Mouse (Mus musculus) common myeloid progenitor, adult 5-6 weeks (primary cell): ENCODE measurements around the gene Cldn17. TPM values are rescaled to one million over a fixed set of nuclear protein-coding genes. Genes with fewer than 3 reads are reported as not detected.

Experiments used
- ATAC-seq: replicated peaks from 2 replicates; pipeline ENCODE4 v1.8.0; 2016; ENCODE audit warnings: low read depth, mild to moderate bottlenecking, moderate TSS enrichment, inconsistent platforms; ENCODE audit not compliant: poor library complexity, severe bottlenecking
- total RNA-seq: library from RNA; stranded (forward); fragments of 200-1000, 187-1606 nt; gene quantifications from 2 replicates; pipeline ENCODE4 v1.2.3, GENCODE M21; 2017

Gene Cldn17
- total RNA-seq, result not detected in 2 replicates

GRCm38 (mm10) chr16:88506878-88507277 is at the start of gene Cldn17:
TSS of gene Cldn17 (minus strand) at chr16:88506978.
- ATAC-seq, result no peak

GRCm38 (mm10) chr16:88542488-88542887 is 35.7 kb upstream of the Cldn17 start:
- ATAC-seq, result no peak

GRCm38 (mm10) chr16:88539841-88540487 is 33.2 kb upstream of the Cldn17 start:
- ATAC-seq, result no peak

- no peak for ATAC-seq
These were observed 4.6 kb upstream of the Cldn17 start for GRCm38 (mm10) chr16:88511348-88511747.

GRCm38 (mm10) chr16:88508150-88508549 is 1.4 kb upstream of the Cldn17 start:
- ATAC-seq, result no peak

GRCm38 (mm10) chr16:88506338-88506737 is 440 bp downstream of the Cldn17 start:
- no peak for ATAC-seq

GRCm38 (mm10) chr16:88488096-88488495 is 18.7 kb downstream of the Cldn17 start:
- ATAC-seq, result no peak

- ATAC-seq, result no peak
These were observed 26.6 kb downstream of the Cldn17 start for GRCm38 (mm10) chr16:88480011-88480774.

GRCm38 (mm10) chr16:88463235-88463634 is 43.5 kb downstream of the Cldn17 start:
- no peak for ATAC-seq

Other genes with a start within 250 kb of the Cldn17 start
- not detected in 2 replicates for gene Grik1, start 216.7 kb downstream of the Cldn17 start, total RNA-seq
- not detected in 2 replicates for gene Cldn8, start 56.2 kb upstream of the Cldn17 start, total RNA-seq
- gene Krtap24-1, start 105.3 kb upstream of the Cldn17 start, total RNA-seq, result not detected in 2 replicates
- not detected in 2 replicates for gene 2310079G19Rik, start 120.7 kb upstream of the Cldn17 start, total RNA-seq
- gene Krtap26-1, start 140.8 kb upstream of the Cldn17 start, total RNA-seq, result not detected in 2 replicates
- gene Krtap27-1, start 164.7 kb upstream of the Cldn17 start, total RNA-seq, result not detected in 2 replicates
- gene 2310061N02Rik, start 201.0 kb upstream of the Cldn17 start, total RNA-seq, result not detected in 2 replicates
- gene Krtap13-1, start 221.9 kb upstream of the Cldn17 start, total RNA-seq, result not detected in 2 replicates
- not detected in 2 replicates for gene Krtap13, start 244.7 kb upstream of the Cldn17 start, total RNA-seq